Mouse (Mus musculus) E14TG2a.4 (cell line): ENCODE results near the gene Gm20388.

Experiments used
- CTCF ChIP-seq: conservative IDR thresholded peaks from 2 replicates; pipeline ENCODE4 v1.5.1; 2014; ENCODE audit warnings: low read length
- NANOG ChIP-seq: IDR thresholded peaks from 2 replicates; pipeline ENCODE4 v1.6.1; 2014; ENCODE audit warnings: borderline replicate concordance, low read length, mixed read lengths

- no peak for TF ChIP-seq CTCF
- TF ChIP-seq NANOG = no peak
Measured at GRCm38 (mm10) chr8:120501426-120501825, 590.8 kb downstream of the Gm20388 start.
